Mouse (Mus musculus): Measurements from ENCODE around the gene Lsm3. TPM values are rescaled to one million over a fixed set of nuclear protein-coding genes. Genes with fewer than 3 reads are reported as not detected.
A peak's percentile ranks its signal among the peaks of the same experiment; 100 is the strongest.
"Not testable (repeated sequence)": the region's sequence is repeated elsewhere in the genome, so short reads cannot be mapped to it uniquely, and the experiment has no call there.

The Lsm3 gene
- 264 and 276 TPM in 2 replicates for polyA plus RNA-seq (2016; fragmentation: Nextera tagmentation; extraction: Ambion mirVana)

GRCm38 (mm10) chr6:91515545-91516449 lies at the start of gene Lsm3, which contains the start of gene Xpc:
Lsm3 (plus strand) TSS chr6:91515928.
Xpc (minus strand) TSS chr6:91515888.
- Histone ChIP-seq H3K36me3 (replicated peaks) (peaks cover 32% of the 10 kb centered on the region), H3K27ac (peak within 1 kb of the TSS; percentile 59), H3K4me1 (peaks cover 21% of the 10 kb centered on the region), H3K4me3 (replicated peaks) (peak within 1 kb of the TSS; percentile 80), H3K9me3 (no peaks in the 10 kb centered on the region), H3K27me3 (no peaks in the 10 kb centered on the region), H3K4me2 (peak within 1 kb of the TSS; percentile 76), H3K9ac (peak within 1 kb of the TSS; percentile 90)
- WGBS, result under 1% methylated on average over 80 of the region's 80 CpGs
- ATAC-seq (ENCODE audit: low FRiP score), result peak; percentile 98

GRCm38 (mm10) chr6:91467106-91467505 lies 48.6 kb upstream of the Lsm3 start:
- Histone ChIP-seq H3K9me3 (no peaks in the 10 kb centered on the region), H3K27ac (no peak overlapping the region), H3K4me2 (no peak overlapping the region), H3K36me3 (replicated peaks) (peaks cover 59% of the 10 kb centered on the region), H3K9ac (no peak overlapping the region), H3K4me1 (peaks cover 7% of the 10 kb centered on the region), H3K27me3 (no peaks in the 10 kb centered on the region), H3K4me3 (replicated peaks) (no peak overlapping the region)
- WGBS, result 71% methylated on average over 1 of the region's 1 CpGs
- ATAC-seq (ENCODE audit: low FRiP score), result no peak

GRCm38 (mm10) chr6:91470712-91471111 lies 45.0 kb upstream of the Lsm3 start:
- Histone ChIP-seq H3K36me3 (replicated peaks) (peaks cover 27% of the 10 kb centered on the region), H3K9me3 (no peaks in the 10 kb centered on the region), H3K9ac (no peak overlapping the region), H3K4me1 (peaks cover 32% of the 10 kb centered on the region), H3K27me3 (no peaks in the 10 kb centered on the region), H3K4me3 (replicated peaks) (no peak overlapping the region), H3K27ac (no peak overlapping the region), H3K4me2 (no peak overlapping the region)
- WGBS, result 95% methylated on average over 2 of the region's 2 CpGs
- no peak for ATAC-seq (ENCODE audit: low FRiP score)

- 91% methylated on average over 3 of the region's 3 CpGs for WGBS
- not testable (repeated sequence) for H3K27ac ChIP-seq; H3K4me3 ChIP-seq (replicated peaks); ATAC-seq (ENCODE audit: low FRiP score); H3K4me2 ChIP-seq; H3K9ac ChIP-seq; H3K9me3 ChIP-seq; H3K27me3 ChIP-seq
- Histone ChIP-seq H3K4me1 (peaks cover 32% of the 10 kb centered on the region), H3K36me3 (replicated peaks) (peaks cover 21% of the 10 kb centered on the region)
Observed at GRCm38 (mm10) chr6:91471427-91471826, 44.3 kb upstream of the Lsm3 start.

- H3K9me3 ChIP-seq, result no peaks in the 10 kb centered on the region
- H3K4me1 ChIP-seq, result peaks cover 32% of the 10 kb centered on the region
- peak overlapping the region; percentile 89 for H3K4me2 ChIP-seq
- no peaks in the 10 kb centered on the region for H3K27me3 ChIP-seq
- 28% methylated on average over 6 of the region's 6 CpGs for WGBS
- H3K9ac ChIP-seq, result peak overlapping the region; percentile 66
- H3K27ac ChIP-seq, result no peak overlapping the region
- H3K36me3 ChIP-seq (replicated peaks), result peaks cover 18% of the 10 kb centered on the region
- no peak for ATAC-seq (ENCODE audit: low FRiP score)
- peak overlapping the region; percentile 78 for H3K4me3 ChIP-seq (replicated peaks)
Observed at GRCm38 (mm10) chr6:91472319-91472718, 43.4 kb upstream of the Lsm3 start.

GRCm38 (mm10) chr6:91472868-91473804 lies 42.6 kb upstream of the Lsm3 start, which contains the start of the genes Chchd4 and Tmem43:
Chchd4 (minus strand) TSS chr6:91473546.
Tmem43 (plus strand) TSS chr6:91473703.
- ATAC-seq (ENCODE audit: low FRiP score), result peak; percentile 97
- peak within 1 kb of the TSS; percentile 66 for H3K27ac ChIP-seq
- H3K4me3 ChIP-seq (replicated peaks), result peak within 1 kb of the TSS; percentile 78
- H3K27me3 ChIP-seq, result no peaks in the 10 kb centered on the region
- H3K4me2 ChIP-seq, result peak within 1 kb of the TSS; percentile 89
- WGBS, result under 1% methylated on average over 74 of the region's 74 CpGs
- peak within 1 kb of the TSS; percentile 81 for H3K9ac ChIP-seq
- H3K9me3 ChIP-seq, result no peaks in the 10 kb centered on the region
- peaks cover 23% of the 10 kb centered on the region for H3K36me3 ChIP-seq (replicated peaks)
- peaks cover 32% of the 10 kb centered on the region for H3K4me1 ChIP-seq

GRCm38 (mm10) chr6:91473805-91474440 lies 41.8 kb upstream of the Lsm3 start:
- Histone ChIP-seq H3K36me3 (replicated peaks) (peaks cover 31% of the 10 kb centered on the region), H3K4me2 (peak overlapping the region; percentile 89), H3K9ac (peak overlapping the region; percentile 81), H3K4me1 (peaks cover 32% of the 10 kb centered on the region), H3K9me3 (no peaks in the 10 kb centered on the region), H3K27ac (peak overlapping the region; percentile 50), H3K27me3 (no peaks in the 10 kb centered on the region), H3K4me3 (replicated peaks) (peak overlapping the region; percentile 78)
- under 1% methylated on average over 27 of the region's 27 CpGs for WGBS
- peak; percentile 64 for ATAC-seq (ENCODE audit: low FRiP score)

- 57% methylated on average over 9 of the region's 9 CpGs for WGBS
- Histone ChIP-seq H3K27me3 (no peaks in the 10 kb centered on the region), H3K4me1 (peaks cover 32% of the 10 kb centered on the region), H3K27ac (no peak overlapping the region), H3K9ac (peak overlapping the region; percentile 81), H3K36me3 (replicated peaks) (peaks cover 36% of the 10 kb centered on the region), H3K4me2 (peak overlapping the region; percentile 89), H3K4me3 (replicated peaks) (peak overlapping the region; percentile 78), H3K9me3 (no peaks in the 10 kb centered on the region)
- ATAC-seq (ENCODE audit: low FRiP score), result no peak
Observed at GRCm38 (mm10) chr6:91474441-91475190, 41.1 kb upstream of the Lsm3 start.

- Histone ChIP-seq H3K4me3 (replicated peaks) (no peak overlapping the region), H3K4me2 (no peak overlapping the region), H3K36me3 (replicated peaks) (peaks cover 50% of the 10 kb centered on the region), H3K4me1 (peaks cover 31% of the 10 kb centered on the region), H3K9me3 (no peaks in the 10 kb centered on the region), H3K27me3 (no peaks in the 10 kb centered on the region), H3K9ac (no peak overlapping the region), H3K27ac (no peak overlapping the region)
- 96% methylated on average over 2 of the region's 2 CpGs for WGBS
- ATAC-seq (ENCODE audit: low FRiP score), result no peak
Observed at GRCm38 (mm10) chr6:91476541-91476940, 39.2 kb upstream of the Lsm3 start.

- no peak overlapping the region for H3K4me3 ChIP-seq (replicated peaks)
- H3K9ac ChIP-seq, result no peak overlapping the region
- no peak overlapping the region for H3K4me2 ChIP-seq
- peaks cover 99% of the 10 kb centered on the region for H3K36me3 ChIP-seq (replicated peaks)
- WGBS, result 100% methylated on average over 2 of the region's 2 CpGs
- H3K9me3 ChIP-seq, result no peaks in the 10 kb centered on the region
- ATAC-seq (ENCODE audit: low FRiP score), result no peak
- H3K4me1 ChIP-seq, result no peaks in the 10 kb centered on the region
- H3K27me3 ChIP-seq, result no peaks in the 10 kb centered on the region
- H3K27ac ChIP-seq, result no peak overlapping the region
Observed at GRCm38 (mm10) chr6:91483371-91483770, 32.4 kb upstream of the Lsm3 start.

GRCm38 (mm10) chr6:91486736-91487453 lies 28.8 kb upstream of the Lsm3 start:
- Histone ChIP-seq H3K27me3 (no peaks in the 10 kb centered on the region), H3K27ac (no peak overlapping the region), H3K4me3 (replicated peaks) (no peak overlapping the region), H3K4me1 (no peaks in the 10 kb centered on the region), H3K9ac (no peak overlapping the region), H3K36me3 (replicated peaks) (peaks cover 88% of the 10 kb centered on the region), H3K9me3 (no peaks in the 10 kb centered on the region), H3K4me2 (no peak overlapping the region)
- 92% methylated on average over 15 of the region's 15 CpGs for WGBS
- ATAC-seq (ENCODE audit: low FRiP score), result no peak

Measured in forebrain, embryonic 12.5 days (tissue).